Mouse (Mus musculus): Measurements from ENCODE around the gene Ap1g2.

Gene Ap1g2

GRCm38 (mm10) chr14:55059931-55060330 lies 46.5 kb downstream of the Ap1g2 start:
- DNase-seq (ENCODE audit: low spot score in 2 of 2) = no peak

DNA sequence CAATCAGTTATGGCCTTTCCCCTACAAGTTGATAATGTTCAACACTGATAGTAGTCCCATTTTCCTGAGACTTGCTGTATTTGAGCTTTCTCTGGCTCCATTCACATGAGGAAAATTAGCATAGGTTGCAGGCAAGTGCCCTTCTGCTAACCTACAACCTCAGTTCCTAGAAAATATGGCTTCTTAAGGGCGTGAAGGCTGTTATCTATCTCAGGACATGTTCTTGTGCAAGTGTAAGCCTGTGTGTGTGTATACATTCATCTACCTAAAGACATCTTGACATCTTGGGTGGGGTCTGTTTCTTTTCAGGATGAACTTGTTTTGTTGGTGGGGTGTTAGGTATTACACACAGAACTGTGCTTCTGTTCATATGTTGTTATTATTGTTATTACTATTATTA lies 47.4 kb downstream of the Ap1g2 start:
- no peak for DNase-seq (ENCODE audit: low spot score in 2 of 2)

GRCm38 (mm10) chr14:55055167-55055834 lies 51.1 kb downstream of the Ap1g2 start:
- no peak for DNase-seq (ENCODE audit: low spot score in 2 of 2)

DNA sequence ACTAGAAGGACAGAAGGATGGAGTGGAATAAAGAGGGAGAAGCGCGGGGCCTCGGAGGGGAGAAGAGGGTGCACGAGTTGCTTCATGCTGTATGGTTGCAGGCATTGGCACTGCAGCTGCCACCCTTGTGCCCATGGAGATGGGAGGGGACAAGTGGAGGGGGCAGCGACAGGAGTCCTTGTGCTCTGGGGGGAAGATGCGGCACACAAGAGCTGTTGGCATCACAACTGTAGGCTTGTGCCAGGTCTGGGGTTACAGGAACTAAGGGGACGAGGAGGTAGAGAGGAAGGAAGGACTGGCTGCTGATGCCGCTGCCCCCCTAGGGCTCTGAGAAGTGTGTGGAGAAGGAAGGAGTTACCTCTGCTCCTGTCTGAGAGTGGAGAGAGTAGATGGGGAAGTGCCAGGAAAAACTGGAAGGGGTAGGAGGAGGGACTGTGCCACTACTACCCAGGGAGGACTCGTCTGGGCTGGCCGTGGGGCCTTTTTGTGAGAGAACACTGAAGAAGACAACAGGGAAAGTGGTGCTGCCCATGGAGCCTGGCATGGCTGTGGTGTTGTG lies 52.1 kb downstream of the Ap1g2 start:
- no peak for DNase-seq (ENCODE audit: low spot score in 2 of 2)

DNA sequence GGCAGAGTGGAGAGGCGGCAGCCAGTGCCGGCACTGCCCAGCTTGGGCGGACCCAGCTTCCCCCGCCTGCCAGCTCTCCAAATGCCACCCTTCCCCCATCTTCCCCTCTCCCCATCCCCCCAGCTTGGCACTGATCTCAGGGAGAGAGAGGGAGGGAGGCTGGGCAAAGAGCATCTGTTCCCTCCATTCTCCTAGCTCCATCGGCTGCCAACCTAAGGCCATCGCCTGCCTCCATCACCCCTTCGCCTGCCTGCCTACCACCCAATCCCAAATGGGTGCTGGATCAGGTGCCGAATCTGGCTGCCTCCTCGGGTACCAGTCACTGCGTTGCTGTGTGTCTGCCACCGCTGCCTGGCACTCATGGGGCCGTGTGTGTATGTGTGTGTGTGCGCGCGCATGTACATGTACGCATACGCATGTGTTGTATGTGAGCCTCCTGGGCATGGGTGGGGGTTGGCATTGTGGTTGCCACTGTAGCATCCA lies 52.6 kb downstream of the Ap1g2 start:
- no peak for DNase-seq (ENCODE audit: low spot score in 2 of 2)

GRCm38 (mm10) chr14:55053050-55053449 lies 53.3 kb downstream of the Ap1g2 start:
- DNase-seq (ENCODE audit: low spot score in 2 of 2) = no peak

DNA sequence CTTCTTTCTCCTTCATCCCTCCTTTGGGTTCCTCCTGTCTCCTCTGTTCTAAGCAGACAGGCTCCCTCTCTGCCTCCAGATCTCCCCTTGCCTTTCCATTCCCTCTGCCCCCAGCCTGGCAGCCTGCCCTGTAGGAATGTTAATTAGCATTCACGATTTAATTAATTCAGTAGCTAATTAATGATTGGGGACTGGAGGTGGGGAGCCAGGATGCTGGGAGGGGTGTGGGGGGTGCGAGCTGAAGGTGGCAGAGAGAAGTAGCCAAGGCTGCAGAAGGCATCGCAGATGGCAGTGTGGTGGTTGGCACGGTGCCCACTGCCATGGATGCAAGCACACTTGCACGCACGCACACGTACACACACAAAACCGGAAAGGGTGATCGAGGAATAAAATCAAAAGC lies 53.9 kb downstream of the Ap1g2 start:
- no peak for DNase-seq (ENCODE audit: low spot score in 2 of 2)
